Mouse (Mus musculus) gastrocnemius, postnatal 10 days (tissue): ENCODE data around the gene Taz. TPM values are rescaled to one million over a fixed set of nuclear protein-coding genes. Genes with fewer than 3 reads are reported as not detected.
A peak's percentile ranks its signal among the peaks of the same experiment; 100 is the strongest.

Experiments
- DNase-seq: peaks from one replicate; pipeline ENCODE4 v3.0.0; 2021; ENCODE audit warnings: mixed read lengths
- microRNA-seq, 2 experiments: library from miRNA; unstranded; fragments of <30 nt; microRNA quantifications; one replicate each; pipeline ENCODE4 v1.2.0; 2021
- total RNA-seq, 2 experiments: library from RNA; stranded (reverse); gene quantifications; 2 replicates each; pipeline ENCODE4 v1.2.3; 2021

The Taz gene
- total RNA-seq, 2 experiments from 2014 or later: 41.7 to 47.4 TPM

- DNase-seq: no peak
Measured at GRCm38 (mm10) chrX:74281041-74281731, 526 bp upstream of the Taz start.

- DNase-seq: peak; percentile 76
Measured at GRCm38 (mm10) chrX:74282395-74283091, 831 bp downstream of the Taz start.

GRCm38 (mm10) chrX:74283092-74283437 lies 1.4 kb downstream of the Taz start:
- no peak for DNase-seq

GRCm38 (mm10) chrX:74293431-74293830 lies 11.7 kb downstream of the Taz start:
- DNase-seq: no peak

- peak; percentile 87 for DNase-seq
Measured at GRCm38 (mm10) chrX:74296538-74297448, 15.1 kb downstream of the Taz start, which contains the start of gene Atp6ap1. Atp6ap1 (plus strand) TSS chrX:74297097.

GRCm38 (mm10) chrX:74298348-74298747 lies 16.6 kb downstream of the Taz start:
- no peak for DNase-seq

- DNase-seq: no peak
Measured at GRCm38 (mm10) chrX:74299721-74300120, 18.0 kb downstream of the Taz start.

- peak; percentile 64 for DNase-seq
Measured at GRCm38 (mm10) chrX:74304867-74305700, 23.4 kb downstream of the Taz start, which contains the start of gene Gdi1. Gdi1 (plus strand) TSS chrX:74304998.

GRCm38 (mm10) chrX:74312540-74313464 lies 31.1 kb downstream of the Taz start, which contains the start of gene Fam50a:
Fam50a (plus strand) TSS chrX:74313033.
- DNase-seq: peak; percentile 82

GRCm38 (mm10) chrX:74328725-74329161 lies 47.0 kb downstream of the Taz start, which contains the start of gene Plxna3:
Plxna3 (plus strand) TSS chrX:74329066.
- peak; percentile 67 for DNase-seq

- DNase-seq: no peak
Measured at GRCm38 (mm10) chrX:74329215-74329671, 47.5 kb downstream of the Taz start.

GRCm38 (mm10) chrX:74330166-74330930 lies 48.6 kb downstream of the Taz start:
- DNase-seq: no peak

Small RNAs within 50 kb of the gene (microRNA-seq; reads per million reads assigned to microRNA genes)
- gene Mir7091 (2.5 to 2.8 reads per million in 2 experiments), gene Mir7092 (0 reads per million in 2 experiments)

Other genes with a start within 250 kb of the Taz start
- gene Opn1mw, start 154.4 kb upstream of the Taz start, total RNA-seq: not detected
- gene Mecp2, start 146.5 kb upstream of the Taz start, total RNA-seq: 10 to 100 TPM; 32.5 to 38.9 TPM
- not detected for gene Tex28, start 114.1 kb upstream of the Taz start, total RNA-seq
- gene Tktl1, start 104.7 kb upstream of the Taz start, total RNA-seq: not detected
- 100 to 1,000 TPM; 113 to 163 TPM for gene Flna, start 32.1 kb upstream of the Taz start, total RNA-seq
- gene Emd, start 27.2 kb upstream of the Taz start, total RNA-seq: 10 to 100 TPM; 23.3 to 25.2 TPM
- gene Rpl10, start 11.1 kb upstream of the Taz start, total RNA-seq: 100 to 1,000 TPM; 163 to 167 TPM
- gene Dnase1l1, start 425 bp downstream of the Taz start, total RNA-seq: 10 to 100 TPM; 62.8 to 69.4 TPM
- gene Atp6ap1, start 15.2 kb downstream of the Taz start, total RNA-seq: 10 to 100 TPM; 88.7 to 99.7 TPM
- 10 to 100 TPM; 44.8 to 50.9 TPM for gene Gdi1, start 23.1 kb downstream of the Taz start, total RNA-seq
- 10 to 100 TPM; 27.1 to 31.2 TPM for gene Fam50a, start 31.1 kb downstream of the Taz start, total RNA-seq
- 1 to 10 TPM; 2.5 to 5.8 TPM for gene Plxna3, start 47.2 kb downstream of the Taz start, total RNA-seq
- 10 to 100 TPM; 40.6 to 45.2 TPM for gene Lage3, start 71.7 kb downstream of the Taz start, total RNA-seq
- gene Ubl4a, start 91.3 kb downstream of the Taz start, total RNA-seq: 10 to 100 TPM; 51.1 to 51.7 TPM
- gene Slc10a3, start 91.4 kb downstream of the Taz start, total RNA-seq: 1 to 10 TPM; 4.8 to 5.6 TPM
- 10 to 100 TPM; 18.3 to 18.4 TPM for gene Fam3a, start 111.4 kb downstream of the Taz start, total RNA-seq
- gene Ikbkg, start 111.4 kb downstream of the Taz start, total RNA-seq: 10 to 100 TPM; 25.1 to 27.5 TPM
- gene G6pdx, start 147.3 kb downstream of the Taz start, total RNA-seq: 1 to 10 TPM; 6.9 to 8.2 TPM
- gene Gm6880, start 199.5 kb downstream of the Taz start, total RNA-seq: not detected